Mouse (Mus musculus): ENCODE measurements around the gene Sod1. TPM values are rescaled to one million over a fixed set of nuclear protein-coding genes. Genes with fewer than 3 reads are reported as not detected.
"Not testable (repeated sequence)": the region's sequence is repeated elsewhere in the genome, so short reads cannot be mapped to it uniquely, and the experiment has no call there.

Sod1 gene
- polyA plus RNA-seq, 1 experiment from 2014 or later = 889 TPM

DNA sequence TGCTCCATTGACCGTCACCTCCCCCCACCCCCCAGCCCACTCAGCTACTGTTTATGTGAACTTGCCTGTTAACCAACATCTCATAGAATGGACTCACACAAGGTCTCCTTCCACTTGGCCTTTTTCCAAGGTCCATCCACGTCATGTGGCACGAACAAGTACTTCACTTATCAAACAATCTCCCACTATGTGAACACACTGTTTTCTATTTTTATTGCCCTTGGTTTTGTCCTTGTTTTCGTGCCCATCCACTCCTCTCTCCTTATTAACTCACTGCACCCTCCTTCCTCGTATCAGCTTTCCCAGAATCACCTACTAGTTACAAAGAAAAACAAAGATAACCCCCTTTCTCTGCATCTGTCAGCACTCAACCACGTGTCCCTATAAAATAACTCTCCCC lies 14.1 kb downstream of the Sod1 start:
- Histone ChIP-seq H3K36me3 (ENCODE audit: control insufficient read depth, insufficient read depth, low read length) (peaks cover 5% of the 10 kb centered on the region), H3K4me3 (ENCODE audit: low read depth, low read length) (no peak overlapping the region), H3K27ac (ENCODE audit: low read length) (no peak overlapping the region), H3K9ac (ENCODE audit: low read depth, low read length) (no peak overlapping the region), H3K27me3 (ENCODE audit: control insufficient read depth, insufficient read depth, low read depth, low read length) (no peaks in the 10 kb centered on the region), H3K9me3 (replicated peaks; ENCODE audit: control insufficient read depth, low read length, poor library complexity, severe bottlenecking) (no peaks in the 10 kb centered on the region), H3K4me2 (ENCODE audit: low read length) (no peak overlapping the region), H3K4me1 (ENCODE audit: control insufficient read depth, insufficient read depth, low read length) (no peaks in the 10 kb centered on the region)
- WGBS = 82% methylated on average over 6 of the region's 6 CpGs
- no peak for ATAC-seq

DNA sequence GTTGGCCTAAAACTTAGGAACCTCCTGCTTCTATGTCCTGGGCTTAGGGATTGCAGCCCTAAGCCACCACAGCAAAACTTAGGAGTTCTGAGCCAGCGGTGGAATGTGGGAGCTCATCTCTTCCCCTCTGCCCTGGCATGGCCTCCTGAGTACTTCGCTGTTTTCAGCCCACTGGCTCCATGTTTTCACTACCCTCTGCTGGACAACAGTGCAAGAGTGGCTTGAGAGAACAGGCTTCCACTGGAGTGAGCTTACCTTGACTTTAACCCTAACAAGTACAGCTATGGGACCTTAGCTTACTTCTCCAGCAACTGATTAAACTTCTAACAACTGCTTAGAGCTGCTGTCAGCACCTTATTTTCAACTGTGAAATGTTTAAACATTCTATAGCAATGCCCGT lies 14.6 kb downstream of the Sod1 start:
- Histone ChIP-seq H3K27me3 (ENCODE audit: control insufficient read depth, insufficient read depth, low read depth, low read length) (no peaks in the 10 kb centered on the region), H3K4me1 (ENCODE audit: control insufficient read depth, insufficient read depth, low read length) (no peaks in the 10 kb centered on the region), H3K4me3 (ENCODE audit: low read depth, low read length) (no peak overlapping the region), H3K4me2 (ENCODE audit: low read length) (no peak overlapping the region), H3K9ac (ENCODE audit: low read depth, low read length) (no peak overlapping the region), H3K9me3 (replicated peaks; ENCODE audit: control insufficient read depth, low read length, poor library complexity, severe bottlenecking) (no peaks in the 10 kb centered on the region), H3K36me3 (ENCODE audit: control insufficient read depth, insufficient read depth, low read length) (peaks cover 6% of the 10 kb centered on the region; the same call in 1 of the 2 replicates), H3K27ac (ENCODE audit: low read length) (no peak overlapping the region)
- no peak for ATAC-seq
- WGBS = 89% methylated on average over 3 of the region's 3 CpGs

DNA sequence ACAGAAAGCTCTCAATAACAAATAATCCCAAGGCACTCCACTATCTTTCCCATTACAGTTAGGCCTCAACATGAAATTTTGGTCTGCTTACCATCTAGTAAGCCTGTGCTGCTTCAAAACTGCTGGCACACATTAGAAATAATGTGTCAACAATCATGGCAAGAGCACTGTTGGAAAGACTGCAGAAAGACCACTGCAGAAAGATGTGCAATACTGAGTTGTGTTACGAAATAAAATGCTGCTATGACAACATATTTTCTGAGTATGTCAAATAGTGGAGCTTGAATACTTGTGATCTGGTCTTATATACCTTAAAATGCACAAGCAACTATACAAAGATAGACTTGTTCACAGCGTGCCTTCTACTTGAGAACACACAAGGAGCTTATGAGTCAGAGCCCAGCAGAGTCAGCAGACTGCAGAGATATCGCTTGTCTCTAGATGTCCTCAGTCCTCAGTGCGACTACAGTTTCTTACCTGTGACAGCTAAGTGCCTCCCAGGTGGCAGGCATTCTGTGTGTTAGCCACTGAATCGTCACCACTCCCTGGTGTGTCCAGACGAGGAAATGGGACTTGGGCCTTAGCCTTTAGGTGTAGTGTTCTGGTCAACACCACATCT lies 18.7 kb downstream of the Sod1 start:
- H3K36me3 ChIP-seq (ENCODE audit: control insufficient read depth, insufficient read depth, low read length) = peaks cover 16% of the 10 kb centered on the region
- no peak for ATAC-seq
- no peaks in the 10 kb centered on the region for H3K9me3 ChIP-seq (replicated peaks; ENCODE audit: control insufficient read depth, low read length, poor library complexity, severe bottlenecking)
- WGBS = 91% methylated on average over 6 of the region's 6 CpGs
- H3K4me1 ChIP-seq (ENCODE audit: control insufficient read depth, insufficient read depth, low read length) = no peaks in the 10 kb centered on the region
- H3K27me3 ChIP-seq (ENCODE audit: control insufficient read depth, insufficient read depth, low read depth, low read length) = no peaks in the 10 kb centered on the region
- no peak overlapping the region for H3K9ac ChIP-seq (ENCODE audit: low read depth, low read length)
- no peak overlapping the region for H3K4me2 ChIP-seq (ENCODE audit: low read length)
- no peak overlapping the region for H3K27ac ChIP-seq (ENCODE audit: low read length)
- no peak overlapping the region for H3K4me3 ChIP-seq (ENCODE audit: low read depth, low read length)

DNA sequence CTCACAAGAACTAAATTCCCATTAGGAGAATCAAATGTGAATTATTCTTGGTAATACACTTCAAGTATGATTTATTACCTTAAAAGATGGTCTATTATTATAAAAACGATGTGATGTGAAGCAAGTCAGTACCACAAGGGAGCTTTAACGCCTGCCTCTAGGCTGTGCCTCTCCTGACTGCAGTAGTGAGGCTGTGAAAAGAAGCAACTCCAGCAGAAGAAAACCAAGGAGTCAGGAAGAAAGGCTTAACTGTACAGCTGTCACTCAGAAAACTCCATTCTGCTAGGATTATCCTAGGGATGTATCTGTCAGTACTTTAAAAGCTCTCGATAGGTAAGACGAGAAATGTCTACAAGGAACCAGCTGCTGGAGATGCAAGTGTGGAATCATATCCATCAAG lies 21.3 kb downstream of the Sod1 start:
- Histone ChIP-seq H3K4me3 (ENCODE audit: low read depth, low read length) (no peak overlapping the region), H3K4me2 (ENCODE audit: low read length) (no peak overlapping the region), H3K4me1 (ENCODE audit: control insufficient read depth, insufficient read depth, low read length) (no peaks in the 10 kb centered on the region), H3K9ac (ENCODE audit: low read depth, low read length) (no peak overlapping the region), H3K27me3 (ENCODE audit: control insufficient read depth, insufficient read depth, low read depth, low read length) (no peaks in the 10 kb centered on the region), H3K27ac (ENCODE audit: low read length) (no peak overlapping the region), H3K9me3 (replicated peaks; ENCODE audit: control insufficient read depth, low read length, poor library complexity, severe bottlenecking) (no peaks in the 10 kb centered on the region), H3K36me3 (ENCODE audit: control insufficient read depth, insufficient read depth, low read length) (peaks cover 26% of the 10 kb centered on the region)
- 83% methylated on average over 4 of the region's 4 CpGs for WGBS
- no peak for ATAC-seq

DNA sequence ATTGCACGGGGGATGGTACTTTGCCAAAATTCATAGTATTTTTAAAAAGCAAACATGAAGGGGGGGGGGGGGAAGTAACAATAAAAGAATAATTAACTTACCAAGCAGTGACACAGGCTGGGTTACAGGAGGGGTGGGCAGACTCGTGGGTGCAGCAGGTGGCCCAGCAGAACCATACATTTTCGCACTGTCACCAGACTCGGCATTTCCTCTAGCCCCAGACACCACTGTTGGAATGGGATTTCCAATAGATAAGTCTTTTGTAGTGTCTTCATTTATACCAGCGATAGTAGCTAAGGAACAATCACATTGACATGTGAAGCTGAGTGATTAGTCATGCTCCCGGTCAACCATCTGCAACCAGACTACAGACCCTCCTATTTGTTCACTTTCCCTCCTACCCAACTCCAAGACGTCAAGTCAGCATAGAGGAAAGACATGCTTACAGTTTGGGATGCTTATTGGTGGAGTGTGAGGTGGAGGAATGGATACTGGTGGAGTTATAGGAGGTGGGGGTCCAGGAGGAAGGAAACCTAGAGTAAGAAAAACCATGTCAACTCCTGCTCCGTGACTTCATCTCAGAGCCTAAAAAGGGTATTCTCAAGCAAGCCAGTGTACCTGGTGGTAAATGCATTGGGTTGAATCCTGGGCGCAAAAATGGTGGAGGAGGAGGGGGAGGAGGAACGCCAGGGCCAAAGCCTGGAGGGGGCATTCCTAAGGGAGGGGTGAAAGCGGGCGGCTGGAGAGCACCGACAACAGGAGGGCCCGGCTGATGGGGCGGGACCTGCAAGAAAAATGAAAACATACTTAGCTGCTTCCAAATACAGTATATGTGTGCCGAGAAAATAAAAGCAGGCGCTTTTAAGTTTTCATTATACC lies 22.1 kb downstream of the Sod1 start:
- no peak overlapping the region for H3K27ac ChIP-seq (ENCODE audit: low read length)
- H3K36me3 ChIP-seq (ENCODE audit: control insufficient read depth, insufficient read depth, low read length) = peaks cover 32% of the 10 kb centered on the region
- no peak overlapping the region for H3K4me3 ChIP-seq (ENCODE audit: low read depth, low read length)
- ATAC-seq = no peak
- no peak overlapping the region for H3K4me2 ChIP-seq (ENCODE audit: low read length)
- H3K4me1 ChIP-seq (ENCODE audit: control insufficient read depth, insufficient read depth, low read length) = no peaks in the 10 kb centered on the region
- H3K9ac ChIP-seq (ENCODE audit: low read depth, low read length) = no peak overlapping the region
- no peaks in the 10 kb centered on the region for H3K27me3 ChIP-seq (ENCODE audit: control insufficient read depth, insufficient read depth, low read depth, low read length)
- no peaks in the 10 kb centered on the region for H3K9me3 ChIP-seq (replicated peaks; ENCODE audit: control insufficient read depth, low read length, poor library complexity, severe bottlenecking)
- 70% methylated on average over 17 of the region's 17 CpGs for WGBS

DNA sequence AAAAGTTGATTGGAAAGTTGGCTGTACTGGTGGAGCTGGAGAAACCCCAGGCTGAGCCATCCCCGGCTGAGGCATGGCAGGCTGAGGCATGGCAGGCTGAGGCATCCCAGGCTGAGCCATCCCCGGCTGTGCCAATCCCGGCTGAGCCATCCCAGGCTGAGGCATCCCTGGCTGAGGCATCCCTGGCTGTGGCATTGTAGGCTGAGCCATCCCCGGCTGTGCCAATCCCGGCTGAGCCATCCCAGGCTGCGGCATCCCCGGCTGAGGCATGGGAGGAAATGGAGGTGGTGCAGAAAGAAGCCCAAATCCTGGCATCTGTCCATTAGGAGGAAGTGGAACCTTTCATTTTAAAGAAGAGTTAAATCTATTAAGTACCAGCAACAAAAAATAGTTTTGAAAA lies 29.5 kb downstream of the Sod1 start:
- Histone ChIP-seq H3K4me2 (ENCODE audit: low read length) (no peak overlapping the region), H3K27me3 (ENCODE audit: control insufficient read depth, insufficient read depth, low read depth, low read length) (no peaks in the 10 kb centered on the region), H3K27ac (ENCODE audit: low read length) (no peak overlapping the region), H3K4me3 (ENCODE audit: low read depth, low read length) (no peak overlapping the region), H3K9me3 (replicated peaks; ENCODE audit: control insufficient read depth, low read length, poor library complexity, severe bottlenecking) (no peaks in the 10 kb centered on the region), H3K36me3 (ENCODE audit: control insufficient read depth, insufficient read depth, low read length) (peaks cover 45% of the 10 kb centered on the region), H3K9ac (ENCODE audit: low read depth, low read length) (no peak overlapping the region), H3K4me1 (ENCODE audit: control insufficient read depth, insufficient read depth, low read length) (no peaks in the 10 kb centered on the region)
- 96% methylated on average over 7 of the region's 7 CpGs for WGBS
- no peak for ATAC-seq

DNA sequence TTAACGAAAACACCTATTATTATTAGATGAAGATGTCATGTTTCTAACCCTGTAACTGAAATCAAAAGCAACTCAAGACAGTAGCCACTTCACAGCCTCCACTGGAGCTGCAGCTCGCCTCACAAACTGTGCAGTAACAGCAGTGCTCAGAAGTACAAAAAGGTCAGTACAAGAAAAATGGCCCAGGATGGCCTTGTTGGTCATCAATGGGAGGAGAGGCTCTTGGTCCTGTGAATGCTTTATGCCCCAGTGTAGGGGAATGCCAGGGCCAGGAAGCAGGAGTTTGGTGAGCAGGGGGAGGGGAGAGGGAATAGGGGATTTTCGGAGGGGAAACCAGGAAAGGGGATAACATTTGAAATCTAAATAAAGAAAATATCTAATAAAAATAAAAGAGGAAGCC lies 30.7 kb downstream of the Sod1 start:
- H3K4me3 ChIP-seq (ENCODE audit: low read depth, low read length); H3K9me3 ChIP-seq (replicated peaks; ENCODE audit: control insufficient read depth, low read length, poor library complexity, severe bottlenecking); H3K9ac ChIP-seq (ENCODE audit: low read depth, low read length); ATAC-seq; H3K4me1 ChIP-seq (ENCODE audit: control insufficient read depth, insufficient read depth, low read length); H3K27me3 ChIP-seq (ENCODE audit: control insufficient read depth, insufficient read depth, low read depth, low read length); H3K27ac ChIP-seq (ENCODE audit: low read length); H3K4me2 ChIP-seq (ENCODE audit: low read length): not testable (repeated sequence)
- 86% methylated on average over 3 of the region's 3 CpGs for WGBS
- H3K36me3 ChIP-seq (ENCODE audit: control insufficient read depth, insufficient read depth, low read length) = peaks cover 40% of the 10 kb centered on the region

DNA sequence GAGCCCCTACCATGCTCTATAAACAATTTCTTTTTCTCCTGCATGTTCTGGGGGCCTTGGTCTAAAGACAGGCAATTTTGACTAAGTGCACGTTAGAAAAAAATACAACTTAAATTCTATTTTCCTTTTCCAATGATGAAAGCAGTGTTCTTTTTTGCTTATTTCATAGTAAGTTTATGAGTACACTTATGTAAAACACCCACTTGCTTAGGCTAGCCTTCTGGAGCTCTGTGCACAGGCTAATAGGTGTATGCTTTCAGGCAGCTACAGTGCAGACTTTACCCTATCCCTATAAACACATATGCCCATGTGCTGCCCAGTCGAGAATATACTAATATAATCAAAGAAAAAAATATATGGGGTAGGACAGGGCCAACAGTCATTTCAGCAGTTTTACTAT lies 32.0 kb downstream of the Sod1 start:
- 91% methylated on average over 2 of the region's 2 CpGs for WGBS
- Histone ChIP-seq H3K36me3 (ENCODE audit: control insufficient read depth, insufficient read depth, low read length) (peaks cover 33% of the 10 kb centered on the region), H3K9ac (ENCODE audit: low read depth, low read length) (no peak overlapping the region), H3K27me3 (ENCODE audit: control insufficient read depth, insufficient read depth, low read depth, low read length) (no peaks in the 10 kb centered on the region), H3K27ac (ENCODE audit: low read length) (no peak overlapping the region), H3K4me2 (ENCODE audit: low read length) (no peak overlapping the region), H3K4me1 (ENCODE audit: control insufficient read depth, insufficient read depth, low read length) (no peaks in the 10 kb centered on the region), H3K4me3 (ENCODE audit: low read depth, low read length) (no peak overlapping the region), H3K9me3 (replicated peaks; ENCODE audit: control insufficient read depth, low read length, poor library complexity, severe bottlenecking) (no peaks in the 10 kb centered on the region)
- no peak for ATAC-seq

DNA sequence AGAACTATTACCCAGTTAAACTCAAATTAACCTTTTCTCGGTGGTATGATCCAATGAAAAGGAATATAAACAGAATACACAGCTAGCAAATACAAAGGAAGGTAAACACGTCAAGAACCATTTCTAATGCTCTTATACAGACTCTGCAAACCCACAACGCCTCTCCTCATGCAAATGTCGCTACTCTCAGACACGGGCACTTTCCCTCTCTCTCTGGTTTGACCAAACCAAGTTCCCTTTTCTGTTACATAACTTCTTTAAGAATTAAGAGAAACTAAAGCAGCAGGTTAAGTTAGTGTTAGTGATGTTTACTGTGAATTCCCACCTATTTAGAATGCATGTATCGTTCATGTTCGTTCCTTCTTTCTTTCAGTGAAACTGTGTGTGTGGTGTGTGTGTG lies 38.4 kb downstream of the Sod1 start:
- H3K4me3 ChIP-seq (ENCODE audit: low read depth, low read length) = no peak overlapping the region
- H3K27ac ChIP-seq (ENCODE audit: low read length) = no peak overlapping the region
- no peaks in the 10 kb centered on the region for H3K27me3 ChIP-seq (ENCODE audit: control insufficient read depth, insufficient read depth, low read depth, low read length)
- no peak for ATAC-seq
- H3K36me3 ChIP-seq (ENCODE audit: control insufficient read depth, insufficient read depth, low read length) = peaks cover 12% of the 10 kb centered on the region; the same call in 1 of the 2 replicates
- H3K9ac ChIP-seq (ENCODE audit: low read depth, low read length) = no peak overlapping the region
- no peaks in the 10 kb centered on the region for H3K9me3 ChIP-seq (replicated peaks; ENCODE audit: control insufficient read depth, low read length, poor library complexity, severe bottlenecking)
- no peak overlapping the region for H3K4me2 ChIP-seq (ENCODE audit: low read length)
- H3K4me1 ChIP-seq (ENCODE audit: control insufficient read depth, insufficient read depth, low read length) = no peaks in the 10 kb centered on the region
- 91% methylated on average over 7 of the region's 7 CpGs for WGBS

All from midbrain, embryonic 16.5 days (tissue).